Mouse (Mus musculus): Measurements from ENCODE around the gene Akap2. TPM values are rescaled to one million over a fixed set of nuclear protein-coding genes. Genes with fewer than 3 reads are reported as not detected.

Akap2 gene
- polyA plus RNA-seq, 1 experiment from 2014 or later, result 13.0 TPM

- Histone ChIP-seq H3K4me3 (replicated peaks; ENCODE audit: low read length) (no peak overlapping the region), H3K9ac (no peak overlapping the region), H3K27me3 (ENCODE audit: control insufficient read depth, insufficient read depth, low read length) (no peaks in the 10 kb centered on the region), H3K9me3 (ENCODE audit: control insufficient read depth, low read length) (no peaks in the 10 kb centered on the region), H3K36me3 (replicated peaks; ENCODE audit: control insufficient read depth, insufficient read depth) (no peaks in the 10 kb centered on the region), H3K4me1 (replicated peaks; ENCODE audit: control insufficient read depth, insufficient read depth, low read length) (no peaks in the 10 kb centered on the region), H3K4me2 (replicated peaks) (no peak overlapping the region), H3K27ac (no peak overlapping the region)
- WGBS, result 48% methylated on average over 1 of the region's 1 CpGs
- ATAC-seq (ENCODE audit: low FRiP score) (no peak), DNase-seq (ENCODE audit: low spot score) (no peak)
Observed at GRCm38 (mm10) chr4:57812075-57812474, 94.6 kb downstream of the Akap2 start.

GRCm38 (mm10) chr4:57812916-57813575, 95.6 kb downstream of the Akap2 start:
- no peak for ATAC-seq (ENCODE audit: low FRiP score)
- 68% methylated on average over 7 of the region's 7 CpGs for WGBS
- DNase-seq (ENCODE audit: low spot score), result no peak
- no peak overlapping the region; the same call in 1 of the 2 replicates for H3K27ac ChIP-seq
- H3K4me1 ChIP-seq (replicated peaks; ENCODE audit: control insufficient read depth, insufficient read depth, low read length), result no peaks in the 10 kb centered on the region
- no peak overlapping the region for H3K9ac ChIP-seq
- no peaks in the 10 kb centered on the region for H3K36me3 ChIP-seq (replicated peaks; ENCODE audit: control insufficient read depth, insufficient read depth)
- H3K9me3 ChIP-seq (ENCODE audit: control insufficient read depth, low read length), result no peaks in the 10 kb centered on the region
- no peaks in the 10 kb centered on the region for H3K27me3 ChIP-seq (ENCODE audit: control insufficient read depth, insufficient read depth, low read length)
- no peak overlapping the region for H3K4me2 ChIP-seq (replicated peaks)
- H3K4me3 ChIP-seq (replicated peaks; ENCODE audit: low read length), result no peak overlapping the region

DNA sequence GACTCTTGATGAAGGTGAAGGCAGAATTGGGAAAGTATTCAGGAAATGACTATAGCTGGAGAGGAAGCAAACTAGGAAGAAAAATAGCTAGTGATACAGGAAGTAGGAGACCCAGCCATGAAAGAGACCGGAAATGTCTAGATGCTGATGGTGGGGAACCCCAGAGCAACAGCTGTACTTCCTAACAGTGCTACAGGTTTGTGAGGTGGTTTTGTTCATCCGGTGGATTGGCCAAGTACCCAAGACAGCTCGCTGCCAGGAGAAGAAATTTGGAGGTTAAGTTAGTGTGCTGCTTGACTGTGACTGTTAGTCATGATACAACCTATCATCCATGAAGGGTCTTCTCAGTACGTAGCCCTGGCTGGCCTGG, 96.1 kb downstream of the Akap2 start:
- no peak overlapping the region for H3K27ac ChIP-seq

DNA sequence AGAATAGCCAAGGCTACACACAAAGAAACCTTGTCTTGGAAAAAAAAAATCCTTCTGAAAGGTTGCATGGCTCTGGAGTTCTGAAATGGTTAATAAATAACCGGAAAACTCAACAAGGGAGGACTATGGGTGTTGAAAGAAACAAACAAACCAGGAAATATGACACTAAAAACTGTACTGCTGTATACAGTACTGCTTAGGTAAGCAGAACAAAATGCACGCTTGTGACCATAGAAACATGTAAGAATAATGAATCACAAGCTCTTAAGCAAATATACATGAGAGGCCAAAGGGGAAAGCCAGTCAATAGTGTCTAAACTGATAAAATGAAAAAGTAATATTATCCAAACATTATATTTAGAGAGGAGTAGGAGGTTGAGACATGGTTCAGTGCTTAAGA, 97.9 kb downstream of the Akap2 start:
- no peaks in the 10 kb centered on the region for H3K36me3 ChIP-seq (replicated peaks; ENCODE audit: control insufficient read depth, insufficient read depth)
- WGBS, result 81% methylated on average over 2 of the region's 2 CpGs
- ATAC-seq (ENCODE audit: low FRiP score) (no peak), DNase-seq (ENCODE audit: low spot score) (no peak)
- no peaks in the 10 kb centered on the region for H3K4me1 ChIP-seq (replicated peaks; ENCODE audit: control insufficient read depth, insufficient read depth, low read length)
- H3K9ac ChIP-seq, result no peak overlapping the region
- no peak overlapping the region for H3K4me2 ChIP-seq (replicated peaks)
- no peak overlapping the region for H3K27ac ChIP-seq
- H3K27me3 ChIP-seq (ENCODE audit: control insufficient read depth, insufficient read depth, low read length), result no peaks in the 10 kb centered on the region
- no peaks in the 10 kb centered on the region for H3K9me3 ChIP-seq (ENCODE audit: control insufficient read depth, low read length)
- no peak overlapping the region for H3K4me3 ChIP-seq (replicated peaks; ENCODE audit: low read length)

More for the DNA sequence above, 96.1 kb downstream of the Akap2 start:
- WGBS, result 91% methylated on average over 4 of the region's 4 CpGs
- Histone ChIP-seq H3K9me3 (ENCODE audit: control insufficient read depth, low read length) (no peaks in the 10 kb centered on the region), H3K4me1 (replicated peaks; ENCODE audit: control insufficient read depth, insufficient read depth, low read length) (no peaks in the 10 kb centered on the region), H3K9ac (no peak overlapping the region), H3K4me3 (replicated peaks; ENCODE audit: low read length) (no peak overlapping the region), H3K27me3 (ENCODE audit: control insufficient read depth, insufficient read depth, low read length) (no peaks in the 10 kb centered on the region), H3K4me2 (replicated peaks) (no peak overlapping the region), H3K36me3 (replicated peaks; ENCODE audit: control insufficient read depth, insufficient read depth) (no peaks in the 10 kb centered on the region)
- DNase-seq (ENCODE audit: low spot score) (no peak), ATAC-seq (ENCODE audit: low FRiP score) (no peak)

DNA sequence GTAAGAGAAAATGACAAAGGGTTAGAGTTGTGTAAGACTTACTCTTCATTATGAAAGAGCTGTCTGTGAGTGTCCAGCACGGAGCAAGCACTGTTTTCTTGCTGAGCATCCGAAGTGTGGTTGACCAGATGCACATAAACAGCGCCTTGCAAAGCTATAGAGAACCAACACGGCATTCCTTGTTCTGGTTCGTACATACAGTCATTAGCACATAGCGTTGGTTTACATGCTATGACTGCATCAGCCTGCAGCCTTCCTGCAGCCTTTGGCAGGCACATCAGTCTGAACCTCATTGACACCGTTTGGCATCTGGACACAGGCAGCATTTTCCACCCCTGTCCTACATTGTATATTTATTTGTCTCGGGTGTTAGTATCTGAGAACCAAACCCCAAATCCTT, 98.7 kb downstream of the Akap2 start:
- H3K27me3 ChIP-seq (ENCODE audit: control insufficient read depth, insufficient read depth, low read length), result no peaks in the 10 kb centered on the region
- no peak for ATAC-seq (ENCODE audit: low FRiP score)
- 94% methylated on average over 8 of the region's 8 CpGs for whole genome bisulfite sequencing

DNA sequence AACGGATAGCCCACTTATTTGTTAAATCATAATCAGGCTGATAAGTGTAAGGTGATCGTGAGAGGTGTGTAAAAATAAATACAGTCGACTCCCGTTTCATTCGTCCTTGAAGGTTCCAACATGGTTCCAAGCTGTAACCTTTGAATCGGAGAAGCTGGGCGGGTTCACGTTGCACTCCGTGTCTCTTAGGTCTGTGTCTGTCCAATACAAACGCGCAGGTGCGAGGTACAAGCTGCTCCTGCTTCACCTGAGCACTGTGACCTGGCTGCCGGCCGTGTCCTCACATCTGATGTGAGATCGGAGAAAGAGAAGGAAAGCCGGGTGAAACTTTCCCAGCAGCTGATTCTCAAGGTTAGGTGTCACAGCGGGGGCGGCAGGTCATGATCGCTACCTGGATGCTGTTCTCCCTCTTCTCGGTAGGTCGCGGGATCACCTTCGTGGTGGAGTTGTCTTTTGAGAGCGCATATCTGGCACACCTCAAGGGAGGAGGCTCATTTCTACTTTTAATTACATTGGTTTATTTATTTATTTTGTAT, 103.5 kb downstream of the Akap2 start:
- H3K4me2 ChIP-seq (replicated peaks), result no peak overlapping the region
- no peak overlapping the region for H3K27ac ChIP-seq
- no peak overlapping the region for H3K9ac ChIP-seq
- no peaks in the 10 kb centered on the region for H3K27me3 ChIP-seq (ENCODE audit: control insufficient read depth, insufficient read depth, low read length)
- WGBS, result 91% methylated on average over 24 of the region's 24 CpGs
- no peak overlapping the region for H3K4me3 ChIP-seq (replicated peaks; ENCODE audit: low read length)
- ATAC-seq (ENCODE audit: low FRiP score) (no peak), DNase-seq (ENCODE audit: low spot score) (no peak)
- H3K9me3 ChIP-seq (ENCODE audit: control insufficient read depth, low read length), result no peaks in the 10 kb centered on the region
- H3K4me1 ChIP-seq (replicated peaks; ENCODE audit: control insufficient read depth, insufficient read depth, low read length), result peaks cover 31% of the 10 kb centered on the region
- H3K36me3 ChIP-seq (replicated peaks; ENCODE audit: control insufficient read depth, insufficient read depth), result no peaks in the 10 kb centered on the region

More for the DNA sequence above, 98.7 kb downstream of the Akap2 start:
- Histone ChIP-seq H3K4me2 (replicated peaks) (no peak overlapping the region), H3K36me3 (replicated peaks; ENCODE audit: control insufficient read depth, insufficient read depth) (no peaks in the 10 kb centered on the region), H3K4me3 (replicated peaks; ENCODE audit: low read length) (no peak overlapping the region), H3K9ac (no peak overlapping the region), H3K9me3 (ENCODE audit: control insufficient read depth, low read length) (no peaks in the 10 kb centered on the region), H3K27ac (no peak overlapping the region), H3K4me1 (replicated peaks; ENCODE audit: control insufficient read depth, insufficient read depth, low read length) (peaks cover 3% of the 10 kb centered on the region; the same call in 1 of the 2 replicates)
- no peak for DNase-seq (ENCODE audit: low spot score)

DNA sequence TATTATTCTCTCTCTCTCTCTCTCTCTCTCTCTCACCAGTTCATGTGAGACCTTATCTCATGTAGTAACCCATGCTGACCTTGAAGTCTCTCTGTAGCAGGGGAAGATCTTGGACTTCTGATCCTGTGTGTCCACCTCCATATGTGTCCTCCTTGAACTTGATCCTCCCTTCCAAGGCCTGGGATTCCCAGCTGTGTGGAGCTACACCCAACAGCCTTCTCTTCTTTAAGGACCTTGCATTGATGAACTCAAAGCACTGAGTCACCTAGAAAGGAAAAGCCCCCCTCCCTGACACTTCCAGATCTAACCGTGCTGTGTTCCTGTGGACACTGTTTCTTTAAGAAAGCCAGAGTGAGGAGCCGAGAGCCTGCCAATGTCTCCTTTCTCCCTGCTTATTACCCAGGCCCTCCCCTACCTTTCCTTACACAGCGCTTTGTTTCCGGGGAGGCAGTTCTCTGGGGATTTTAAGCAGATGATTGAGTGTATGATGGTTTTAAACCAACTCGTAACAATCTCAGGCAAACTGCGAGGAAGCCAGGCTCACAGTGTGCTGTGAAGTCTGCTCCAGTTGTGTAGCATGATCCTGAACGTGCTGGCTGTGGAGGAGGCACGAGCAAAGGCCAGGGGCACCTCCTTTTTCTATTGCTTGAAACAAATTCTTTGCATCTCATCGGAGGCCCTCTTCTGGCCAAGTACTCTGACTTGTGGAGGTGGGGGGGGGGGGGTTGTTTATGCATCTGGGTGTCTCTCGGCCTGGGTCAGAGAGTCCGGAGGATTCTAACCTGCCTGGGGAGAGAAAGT, 104.3 kb downstream of the Akap2 start:
- Histone ChIP-seq H3K4me2 (replicated peaks) (peak overlapping the region; percentile 46), H3K4me3 (replicated peaks; ENCODE audit: low read length) (no peak overlapping the region; the same call in 1 of the 2 replicates), H3K9ac (peak overlapping the region; percentile 58), H3K27ac (peak overlapping the region; percentile 78), H3K9me3 (ENCODE audit: control insufficient read depth, low read length) (no peaks in the 10 kb centered on the region), H3K36me3 (replicated peaks; ENCODE audit: control insufficient read depth, insufficient read depth) (no peaks in the 10 kb centered on the region), H3K27me3 (ENCODE audit: control insufficient read depth, insufficient read depth, low read length) (no peaks in the 10 kb centered on the region), H3K4me1 (replicated peaks; ENCODE audit: control insufficient read depth, insufficient read depth, low read length) (peaks cover 31% of the 10 kb centered on the region)
- WGBS, result 7% methylated on average over 11 of the region's 11 CpGs
- ATAC-seq (ENCODE audit: low FRiP score) (peak; percentile 66), DNase-seq (ENCODE audit: low spot score) (peak; percentile 38)

DNA sequence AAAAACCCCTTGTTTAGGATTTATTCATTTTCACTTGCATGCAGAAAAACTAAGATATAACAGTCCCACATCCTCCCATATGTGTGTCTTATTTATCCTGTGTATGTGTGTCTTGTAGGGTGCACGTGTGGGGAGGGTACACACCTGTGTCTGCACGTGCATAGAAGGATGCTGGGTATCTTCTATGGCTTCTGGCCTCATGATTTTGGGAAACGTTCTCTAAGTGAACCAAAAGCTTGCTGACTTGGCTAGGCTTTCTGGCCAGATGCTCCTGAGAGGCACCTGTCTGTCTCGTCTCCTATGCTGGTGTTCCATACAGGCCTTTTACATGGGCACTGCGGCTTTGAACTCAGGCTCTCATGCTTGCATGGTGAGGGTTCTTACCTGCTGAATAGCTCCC, 105.2 kb downstream of the Akap2 start:
- WGBS, result 84% methylated on average over 5 of the region's 5 CpGs
- H3K36me3 ChIP-seq (replicated peaks; ENCODE audit: control insufficient read depth, insufficient read depth), result no peaks in the 10 kb centered on the region
- no peak for ATAC-seq (ENCODE audit: low FRiP score)
- H3K27ac ChIP-seq, result no peak overlapping the region
- H3K9me3 ChIP-seq (ENCODE audit: control insufficient read depth, low read length), result no peaks in the 10 kb centered on the region
- no peaks in the 10 kb centered on the region for H3K27me3 ChIP-seq (ENCODE audit: control insufficient read depth, insufficient read depth, low read length)
- peak overlapping the region; percentile 58; the same call in 1 of the 2 replicates for H3K9ac ChIP-seq
- H3K4me1 ChIP-seq (replicated peaks; ENCODE audit: control insufficient read depth, insufficient read depth, low read length), result peaks cover 31% of the 10 kb centered on the region
- no peak overlapping the region for H3K4me3 ChIP-seq (replicated peaks; ENCODE audit: low read length)
- DNase-seq (ENCODE audit: low spot score), result no peak
- H3K4me2 ChIP-seq (replicated peaks), result no peak overlapping the region

DNA sequence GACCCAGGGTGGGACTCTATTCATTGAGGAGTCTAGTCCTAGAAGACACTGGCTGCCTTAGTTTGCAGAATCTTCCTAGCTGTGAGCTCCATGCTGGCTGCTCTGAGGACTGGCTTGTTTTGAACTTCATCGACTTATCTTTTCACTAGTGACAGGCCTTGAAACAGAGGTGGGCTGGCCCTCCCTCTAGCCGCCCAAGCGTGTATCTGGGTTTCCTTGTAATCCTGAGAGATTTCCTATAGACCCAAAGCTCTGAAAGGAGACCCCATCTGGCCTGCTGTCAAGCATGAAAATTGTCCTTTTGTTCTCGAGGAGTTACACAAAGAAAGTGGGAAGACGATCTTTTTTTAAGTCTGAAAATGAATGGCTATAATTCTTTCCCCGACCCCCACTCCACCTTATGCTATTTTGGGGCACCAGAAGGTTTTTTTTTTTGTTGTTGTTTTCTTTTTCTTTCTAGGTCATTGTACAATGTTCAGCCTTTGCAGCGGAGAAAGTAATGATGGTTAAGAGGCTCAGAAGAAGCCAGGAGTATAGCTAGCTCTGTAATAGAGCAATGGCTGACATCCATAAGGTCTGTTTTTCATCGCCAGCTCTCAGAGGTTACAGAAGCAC, 107.3 kb downstream of the Akap2 start:
- DNase-seq (ENCODE audit: low spot score) (no peak), ATAC-seq (ENCODE audit: low FRiP score) (peak; percentile 18; the same call in 1 of the 2 replicates)
- 8% methylated on average over 8 of the region's 8 CpGs for WGBS
- no peak overlapping the region for H3K4me3 ChIP-seq (replicated peaks; ENCODE audit: low read length)
- H3K9me3 ChIP-seq (ENCODE audit: control insufficient read depth, low read length), result no peaks in the 10 kb centered on the region
- H3K4me1 ChIP-seq (replicated peaks; ENCODE audit: control insufficient read depth, insufficient read depth, low read length), result peaks cover 33% of the 10 kb centered on the region
- H3K36me3 ChIP-seq (replicated peaks; ENCODE audit: control insufficient read depth, insufficient read depth), result no peaks in the 10 kb centered on the region
- no peaks in the 10 kb centered on the region for H3K27me3 ChIP-seq (ENCODE audit: control insufficient read depth, insufficient read depth, low read length)
- H3K4me2 ChIP-seq (replicated peaks), result no peak overlapping the region
- H3K27ac ChIP-seq, result peak overlapping the region; percentile 49
- H3K9ac ChIP-seq, result no peak overlapping the region
